Mouse (Mus musculus) thymus, postnatal 0 days (tissue): ENCODE measurements around the gene Atp2b1. TPM values are rescaled to one million over a fixed set of nuclear protein-coding genes. Genes with fewer than 3 reads are reported as not detected.
"Not testable (repeated sequence)": the region's sequence is repeated elsewhere in the genome, so short reads cannot be mapped to it uniquely, and the experiment has no call there.

Experiments used
- DNase-seq: peaks from one replicate; pipeline ENCODE4 v3.0.0-alpha.2; 2015; ENCODE audit warnings: low spot score
- polyA plus RNA-seq: library from polyadenylated mRNA; unstranded; fragments of >200 nt; fragmentation: Nextera tagmentation; extraction: Ambion mirVana; gene quantifications from 2 replicates; pipeline ENCODE4 v1.2.1, GENCODE M21; 2015

Atp2b1 gene
- polyA plus RNA-seq, 1 experiment from 2014 or later: 79.8 TPM

GRCm38 (mm10) chr10:98960911-98961310 lies 46.7 kb downstream of the Atp2b1 start:
- DNase-seq: no peak

GRCm38 (mm10) chr10:98962092-98962491 lies 47.9 kb downstream of the Atp2b1 start:
- no peak for DNase-seq

GRCm38 (mm10) chr10:98966407-98967215 lies 52.4 kb downstream of the Atp2b1 start:
- no peak for DNase-seq

- DNase-seq: no peak
These were observed 53.2 kb downstream of the Atp2b1 start for GRCm38 (mm10) chr10:98967240-98967891.

- no peak for DNase-seq
These were observed 56.7 kb downstream of the Atp2b1 start for GRCm38 (mm10) chr10:98970917-98971316.

- DNase-seq: no peak
These were observed 58.2 kb downstream of the Atp2b1 start for GRCm38 (mm10) chr10:98972359-98972758.

- DNase-seq: no peak
These were observed 58.9 kb downstream of the Atp2b1 start for GRCm38 (mm10) chr10:98972912-98973605.

- DNase-seq: no peak
These were observed 60.4 kb downstream of the Atp2b1 start for GRCm38 (mm10) chr10:98974645-98975044.

GRCm38 (mm10) chr10:98975611-98976010 lies 61.4 kb downstream of the Atp2b1 start:
- no peak for DNase-seq

GRCm38 (mm10) chr10:98976877-98977494 lies 62.8 kb downstream of the Atp2b1 start:
- no peak for DNase-seq

GRCm38 (mm10) chr10:98978766-98979165 lies 64.6 kb downstream of the Atp2b1 start:
- no peak for DNase-seq

- DNase-seq: no peak
These were observed 65.1 kb downstream of the Atp2b1 start for GRCm38 (mm10) chr10:98979296-98979695.

- DNase-seq: no peak
These were observed 65.7 kb downstream of the Atp2b1 start for GRCm38 (mm10) chr10:98979951-98980350.

- DNase-seq: no peak
These were observed 77.8 kb downstream of the Atp2b1 start for GRCm38 (mm10) chr10:98991964-98992363.

- no peak for DNase-seq
These were observed 79.0 kb downstream of the Atp2b1 start for GRCm38 (mm10) chr10:98993186-98993585.

- not testable (repeated sequence) for DNase-seq
These were observed 81.0 kb downstream of the Atp2b1 start for GRCm38 (mm10) chr10:98995016-98995747.

- no peak for DNase-seq
These were observed 90.7 kb downstream of the Atp2b1 start for GRCm38 (mm10) chr10:99004866-99005265.

GRCm38 (mm10) chr10:99011084-99011483 lies 96.9 kb downstream of the Atp2b1 start:
- DNase-seq: no peak

GRCm38 (mm10) chr10:99012086-99012485 lies 97.9 kb downstream of the Atp2b1 start:
- no peak for DNase-seq

- no peak for DNase-seq
These were observed 100.5 kb downstream of the Atp2b1 start for GRCm38 (mm10) chr10:99014737-99015136.

GRCm38 (mm10) chr10:99016996-99017395 lies 102.8 kb downstream of the Atp2b1 start:
- no peak for DNase-seq
